Mouse (Mus musculus) midbrain, embryonic 15.5 days (tissue): ENCODE measurements around the gene Cbx8. TPM values are rescaled to one million over a fixed set of nuclear protein-coding genes. Genes with fewer than 3 reads are reported as not detected.

Source experiments
- ATAC-seq: fragments of 200-750 bp; cut with Nextera tagmentation; replicated peaks from 2 replicates; pipeline ENCODE4 v1.8.0; 2017; ENCODE audit warnings: moderate TSS enrichment
- H3K27ac ChIP-seq: fragments of 300-500 bp; sonication (generic); 2 replicates; pipeline ENCODE4 v1.5.1; 2015; ENCODE audit warnings: mild to moderate bottlenecking, inconsistent platforms
- H3K27me3 ChIP-seq: fragments of 300-500 bp; sonication (generic); replicated peaks from 2 replicates; pipeline ENCODE4 v1.6.1; 2015; ENCODE audit warnings: inconsistent platforms
- H3K36me3 ChIP-seq: fragments of 300-500 bp; sonication (generic); replicated peaks from 2 replicates; pipeline ENCODE4 v1.6.1; 2015; ENCODE audit warnings: inconsistent platforms
- H3K4me1 ChIP-seq: fragments of 300-500 bp; sonication (generic); 2 replicates; pipeline ENCODE4 v1.6.1; 2015; ENCODE audit warnings: inconsistent platforms
- H3K4me2 ChIP-seq: fragments of 300-500 bp; sonication (generic); 2 replicates; pipeline ENCODE4 v1.6.1; 2015; ENCODE audit warnings: inconsistent platforms, mild to moderate bottlenecking, moderate library complexity
- H3K4me3 ChIP-seq: fragments of 300-500 bp; sonication (generic); 2 replicates; pipeline ENCODE4 v1.5.1; 2015; ENCODE audit warnings: mild to moderate bottlenecking, inconsistent platforms
- H3K9ac ChIP-seq: fragments of 300-500 bp; sonication (generic); 2 replicates; pipeline ENCODE4 v1.6.1; 2015; ENCODE audit warnings: mild to moderate bottlenecking, inconsistent platforms
- H3K9me3 ChIP-seq: fragments of 300-500 bp; sonication (generic); 2 replicates; pipeline ENCODE4 v1.6.1; 2016; ENCODE audit warnings: inconsistent platforms
- WGBS: fragments of 180-500 bp; shearing (Covaris S2); methylation state at CpG from one replicate; pipeline ENCODE4 v1.1.7; 2015; ENCODE audit warnings: mixed read lengths; 5-methylcytosine and 5-hydroxymethylcytosine counted together
- polyA plus RNA-seq: library from polyadenylated mRNA; unstranded; fragments of >200 nt; fragmentation: Nextera tagmentation; extraction: Ambion mirVana; gene quantifications from 2 replicates; pipeline ENCODE4 v1.2.1, GENCODE M21; 2015

Cbx8 gene
- polyA plus RNA-seq, 1 experiment from 2014 or later, result 9.7 TPM

DNA sequence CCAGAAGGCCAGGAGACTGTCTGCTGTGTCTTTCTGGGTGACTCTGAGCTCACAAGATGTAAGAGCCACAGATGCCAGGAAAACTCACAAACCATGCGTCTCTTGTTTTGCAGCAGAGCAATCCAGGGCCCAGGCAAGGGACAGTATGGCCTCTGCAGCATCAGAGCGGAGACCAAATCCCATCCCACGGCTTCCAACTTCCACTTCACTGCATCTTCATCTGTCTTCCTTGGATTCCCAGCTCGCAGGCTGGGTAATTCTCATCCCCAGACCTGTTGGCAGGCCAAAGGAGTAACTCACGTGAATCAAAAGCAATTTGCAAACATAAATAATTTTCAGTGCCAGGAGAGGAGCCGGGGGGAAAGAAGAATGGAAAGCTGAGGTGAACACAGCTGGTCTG is 32.2 kb upstream of the Cbx8 start:
- 57% methylated on average over 6 of the region's 6 CpGs for WGBS
- Histone ChIP-seq H3K4me1 (peaks cover 2% of the 10 kb centered on the region; the same call in 1 of the 2 replicates), H3K9ac (no peak overlapping the region), H3K27me3 (no peaks in the 10 kb centered on the region), H3K36me3 (no peaks in the 10 kb centered on the region), H3K4me2 (no peak overlapping the region), H3K27ac (no peak overlapping the region), H3K9me3 (no peaks in the 10 kb centered on the region), H3K4me3 (no peak overlapping the region)
- no peak for ATAC-seq

DNA sequence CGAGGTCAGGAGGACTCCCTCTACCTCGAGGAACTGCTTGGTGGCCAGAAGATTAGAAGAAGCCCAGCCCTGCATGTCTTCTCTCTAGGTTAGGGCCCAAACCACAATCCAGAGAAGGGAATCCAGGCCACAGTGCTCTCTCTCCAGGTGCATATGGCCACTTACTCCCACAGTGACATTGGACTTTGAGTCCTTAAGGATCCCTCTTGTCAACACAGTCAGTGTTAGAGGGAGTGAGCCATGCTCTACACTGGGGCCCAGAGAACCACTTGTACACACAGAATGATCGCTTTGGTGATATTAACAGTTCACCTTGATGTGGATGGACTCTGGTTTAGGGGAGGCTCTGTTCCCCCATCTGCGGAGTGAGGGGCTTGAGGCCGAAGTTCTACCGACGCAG is 31.5 kb upstream of the Cbx8 start:
- no peaks in the 10 kb centered on the region for H3K27me3 ChIP-seq
- no peak overlapping the region for H3K4me3 ChIP-seq
- H3K36me3 ChIP-seq, result no peaks in the 10 kb centered on the region
- H3K27ac ChIP-seq, result no peak overlapping the region
- no peak overlapping the region for H3K9ac ChIP-seq
- H3K4me1 ChIP-seq, result peaks cover 2% of the 10 kb centered on the region; the same call in 1 of the 2 replicates
- 85% methylated on average over 7 of the region's 7 CpGs for WGBS
- H3K4me2 ChIP-seq, result no peak overlapping the region
- ATAC-seq, result no peak
- no peaks in the 10 kb centered on the region for H3K9me3 ChIP-seq

DNA sequence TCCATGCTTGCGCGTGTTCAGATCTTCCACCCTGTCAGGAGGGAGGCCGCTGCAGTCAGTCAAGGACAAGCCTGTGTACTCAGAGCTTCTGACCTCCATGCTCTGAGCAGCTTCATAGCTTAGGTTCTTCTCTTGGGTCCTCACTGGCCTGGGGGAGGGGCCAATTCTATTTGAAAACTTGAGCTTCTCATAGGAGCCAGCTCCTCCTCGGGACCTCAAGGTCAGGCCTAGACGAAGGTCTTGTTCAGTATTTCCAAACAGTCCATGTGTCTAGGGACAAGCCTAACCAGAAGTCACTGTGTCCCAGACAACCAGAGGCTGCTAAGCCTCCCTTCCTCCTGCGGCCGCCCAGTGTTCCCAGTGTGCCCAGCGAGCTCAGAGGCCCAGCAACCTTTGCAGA is 26.1 kb upstream of the Cbx8 start:
- Histone ChIP-seq H3K9me3 (no peaks in the 10 kb centered on the region), H3K27ac (no peak overlapping the region), H3K36me3 (no peaks in the 10 kb centered on the region), H3K4me2 (no peak overlapping the region), H3K4me1 (no peaks in the 10 kb centered on the region), H3K9ac (no peak overlapping the region), H3K27me3 (peaks cover 4% of the 10 kb centered on the region; the same call in 1 of the 2 replicates), H3K4me3 (no peak overlapping the region)
- no peak for ATAC-seq
- 72% methylated on average over 8 of the region's 8 CpGs for WGBS

DNA sequence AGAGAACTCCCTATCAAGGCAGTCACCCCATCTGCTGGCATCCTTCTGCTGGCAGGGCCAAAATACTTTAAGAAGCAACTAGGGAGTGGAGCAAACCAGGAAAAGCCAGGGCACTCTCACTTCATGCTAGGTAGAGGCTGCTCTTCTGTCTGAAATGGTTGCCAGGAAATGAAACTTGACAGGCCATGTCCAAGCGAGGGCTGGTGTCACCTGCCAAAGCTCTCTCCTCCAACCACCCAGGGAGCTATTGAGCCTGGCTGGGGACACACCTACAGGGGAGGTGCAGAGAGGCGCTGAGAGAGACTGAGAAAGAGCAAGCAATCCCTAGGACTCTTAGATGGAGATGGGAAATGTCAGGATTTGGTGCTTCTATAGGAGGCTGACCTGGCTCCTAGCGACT is 18.5 kb upstream of the Cbx8 start:
- WGBS, result 11% methylated on average over 3 of the region's 3 CpGs
- Histone ChIP-seq H3K9ac (no peak overlapping the region), H3K4me2 (no peak overlapping the region)

DNA sequence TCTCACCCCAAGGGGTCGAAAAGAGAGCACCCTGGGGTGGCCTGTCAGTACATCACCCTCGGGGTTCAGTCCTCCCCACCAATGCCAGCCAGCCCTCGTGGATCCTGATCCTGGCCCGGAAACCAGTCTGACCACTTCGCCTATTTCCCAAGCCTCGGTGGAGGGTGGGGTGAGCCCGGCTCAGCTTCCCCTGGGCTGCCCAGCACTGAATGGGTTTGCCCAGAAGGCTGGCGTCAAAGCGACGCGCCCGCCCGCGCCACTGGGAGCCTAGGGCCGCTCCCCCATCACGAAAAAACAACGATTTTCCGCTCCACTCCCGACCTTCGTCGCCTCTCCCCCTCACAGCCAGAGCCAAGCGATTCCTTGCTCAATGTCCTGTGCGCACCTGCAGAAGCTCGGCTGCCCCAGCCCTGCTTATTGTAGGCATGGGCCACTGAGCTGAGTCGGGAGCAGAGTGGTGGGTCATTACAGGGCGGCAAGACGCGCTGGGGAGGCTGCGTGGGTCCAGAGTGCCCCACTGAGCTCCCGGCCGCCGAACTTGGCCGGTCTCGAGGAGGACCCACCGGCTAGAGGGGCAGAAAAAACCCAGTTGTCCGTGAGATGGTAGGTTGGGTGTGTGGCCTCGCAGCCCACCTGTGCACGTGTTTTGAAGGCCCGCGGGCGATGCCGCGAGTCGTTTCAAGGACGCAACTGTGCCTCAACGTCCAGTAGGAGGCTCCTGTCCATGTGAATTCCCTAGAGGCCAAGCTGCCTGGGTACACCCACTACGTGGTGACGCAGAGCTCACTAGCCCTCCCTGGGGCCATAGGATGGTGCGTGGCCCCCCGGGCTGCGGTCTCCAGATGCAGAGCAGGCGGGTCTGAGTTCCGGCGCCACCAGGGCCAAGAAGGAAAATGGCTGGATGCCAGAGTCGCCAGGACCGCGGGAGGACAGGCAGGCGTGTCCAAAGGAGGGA is 17.5 kb upstream of the Cbx8 start:
- peak overlapping the region; percentile 11; the same call in 1 of the 2 replicates for H3K9ac ChIP-seq
- no peak overlapping the region for H3K27ac ChIP-seq
- no peaks in the 10 kb centered on the region for H3K36me3 ChIP-seq
- no peaks in the 10 kb centered on the region for H3K9me3 ChIP-seq
- peak overlapping the region; percentile 7; the same call in 1 of the 2 replicates for H3K4me3 ChIP-seq
- H3K4me1 ChIP-seq, result peaks cover 47% of the 10 kb centered on the region
- WGBS, result 3% methylated on average over 58 of the region's 58 CpGs
- no peak for ATAC-seq
- peaks cover 33% of the 10 kb centered on the region for H3K27me3 ChIP-seq
- H3K4me2 ChIP-seq, result peak overlapping the region; percentile 89

More for the DNA sequence above, 18.5 kb upstream of the Cbx8 start:
- no peak overlapping the region for H3K4me3 ChIP-seq
- H3K9me3 ChIP-seq, result no peaks in the 10 kb centered on the region
- no peak overlapping the region for H3K27ac ChIP-seq
- ATAC-seq, result no peak
- peaks cover 33% of the 10 kb centered on the region for H3K27me3 ChIP-seq
- peaks cover 42% of the 10 kb centered on the region for H3K4me1 ChIP-seq
- no peaks in the 10 kb centered on the region for H3K36me3 ChIP-seq

DNA sequence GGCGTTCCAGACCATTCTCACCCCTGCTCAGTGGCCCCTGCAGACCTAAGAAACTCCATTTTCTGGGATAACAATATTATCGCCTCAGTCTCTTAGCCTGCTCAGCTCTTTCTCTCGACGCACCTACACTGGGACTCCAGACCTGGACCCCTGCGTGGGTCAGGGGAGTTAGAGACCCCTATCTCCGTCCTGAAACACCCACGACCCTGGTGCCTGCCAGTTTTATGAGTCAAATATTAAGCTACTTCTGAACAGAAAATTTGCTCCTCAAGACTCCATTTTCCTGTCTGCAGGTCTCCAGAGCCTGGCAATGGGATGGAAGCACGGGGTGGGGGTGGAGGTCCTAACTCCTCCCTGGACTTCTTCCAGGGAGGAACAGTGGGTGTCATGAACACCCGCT is 16.5 kb upstream of the Cbx8 start:
- 4% methylated on average over 9 of the region's 9 CpGs for WGBS

DNA sequence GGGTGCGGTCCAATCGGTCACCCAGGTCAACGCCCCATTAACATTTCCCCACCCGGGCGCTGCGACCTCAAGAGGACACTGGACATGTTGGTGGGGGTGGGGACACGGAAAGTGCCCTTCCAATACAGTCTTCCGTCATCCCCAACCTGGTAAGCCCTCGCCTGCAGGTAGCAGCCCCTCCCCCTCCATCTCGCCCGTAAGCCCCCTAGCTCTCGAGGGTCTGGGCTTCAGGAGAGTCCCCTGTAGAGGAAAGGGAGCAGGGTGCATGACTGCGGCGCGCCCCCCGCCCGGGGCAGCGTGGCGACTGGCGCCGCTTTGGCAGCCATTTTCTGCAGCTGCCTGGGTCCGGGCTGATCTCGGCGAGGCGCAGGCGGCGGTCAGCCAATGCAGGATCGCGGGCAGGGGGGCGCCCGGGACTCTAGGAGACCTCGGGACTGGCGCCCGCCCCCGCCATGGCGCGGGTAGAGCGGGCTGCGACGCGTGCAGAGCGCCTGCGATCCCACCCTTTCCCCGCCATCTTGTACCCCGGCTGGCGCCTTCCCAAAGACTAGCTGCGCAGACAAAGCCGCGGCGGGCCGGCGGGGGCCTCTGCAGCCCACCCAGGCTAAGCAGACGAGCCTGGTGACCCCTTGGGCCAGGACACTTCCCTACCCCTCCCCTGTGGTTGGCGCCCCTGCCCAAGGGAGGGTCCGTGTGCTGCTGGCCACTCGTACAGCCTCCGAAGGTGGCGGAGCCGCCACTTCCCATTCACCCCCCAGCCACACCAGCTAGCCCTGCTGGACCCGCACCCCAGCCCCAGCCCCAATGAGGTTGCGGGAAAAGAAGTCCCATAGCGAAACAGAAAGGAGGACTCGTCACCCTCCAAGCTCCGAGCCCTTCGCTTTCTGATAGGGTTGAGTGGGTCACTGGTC is 15.8 kb upstream of the Cbx8 start:
- Histone ChIP-seq H3K9ac (peak overlapping the region; percentile 80), H3K4me2 (peak overlapping the region; percentile 89), H3K27me3 (peaks cover 32% of the 10 kb centered on the region), H3K4me3 (peak overlapping the region; percentile 49), H3K36me3 (no peaks in the 10 kb centered on the region), H3K9me3 (no peaks in the 10 kb centered on the region), H3K27ac (peak overlapping the region; percentile 92), H3K4me1 (peaks cover 60% of the 10 kb centered on the region)
- ATAC-seq, result 0 out of 2 replicates have a peak, but pooled peaks have one; percentile 9
- under 1% methylated on average over 63 of the region's 65 CpGs for WGBS

More for the DNA sequence above, 16.5 kb upstream of the Cbx8 start:
- peaks cover 56% of the 10 kb centered on the region for H3K4me1 ChIP-seq
- H3K36me3 ChIP-seq, result no peaks in the 10 kb centered on the region
- peak overlapping the region; percentile 80 for H3K9ac ChIP-seq
- H3K27ac ChIP-seq, result peak overlapping the region; percentile 92
- H3K9me3 ChIP-seq, result no peaks in the 10 kb centered on the region
- H3K4me3 ChIP-seq, result peak overlapping the region; percentile 49
- peaks cover 30% of the 10 kb centered on the region for H3K27me3 ChIP-seq
- ATAC-seq, result no peak
- peak overlapping the region; percentile 89 for H3K4me2 ChIP-seq

DNA sequence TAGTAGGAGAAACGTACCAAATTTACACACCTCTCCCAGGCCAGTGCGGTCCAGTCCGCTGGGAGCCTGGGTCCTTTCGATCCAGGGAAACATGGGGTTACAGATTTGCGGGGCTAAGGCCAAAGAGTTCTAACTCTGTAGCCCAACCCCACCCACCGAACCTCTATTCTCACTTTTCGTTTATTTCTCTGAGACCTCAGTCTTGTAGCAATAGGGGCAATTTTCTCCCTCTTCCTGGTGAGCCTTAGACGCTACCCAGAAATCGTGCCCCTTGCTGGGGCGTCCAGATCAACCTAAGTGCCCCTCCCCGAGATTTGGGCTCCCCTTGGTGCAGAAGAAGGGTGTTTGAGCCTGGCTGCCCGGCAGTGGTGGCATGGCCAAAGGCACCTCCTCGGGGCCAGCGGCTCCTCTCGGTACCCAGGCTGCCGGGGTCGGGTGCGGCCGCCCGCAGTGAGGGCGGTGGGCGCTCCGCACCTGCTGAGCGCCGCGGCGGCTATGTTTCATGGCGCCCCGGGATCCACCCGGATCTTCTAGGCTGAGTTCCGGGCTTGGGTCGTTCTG is 14.9 kb upstream of the Cbx8 start:
- Histone ChIP-seq H3K27ac (peak overlapping the region; percentile 93), H3K4me1 (peaks cover 60% of the 10 kb centered on the region), H3K9me3 (no peaks in the 10 kb centered on the region)

DNA sequence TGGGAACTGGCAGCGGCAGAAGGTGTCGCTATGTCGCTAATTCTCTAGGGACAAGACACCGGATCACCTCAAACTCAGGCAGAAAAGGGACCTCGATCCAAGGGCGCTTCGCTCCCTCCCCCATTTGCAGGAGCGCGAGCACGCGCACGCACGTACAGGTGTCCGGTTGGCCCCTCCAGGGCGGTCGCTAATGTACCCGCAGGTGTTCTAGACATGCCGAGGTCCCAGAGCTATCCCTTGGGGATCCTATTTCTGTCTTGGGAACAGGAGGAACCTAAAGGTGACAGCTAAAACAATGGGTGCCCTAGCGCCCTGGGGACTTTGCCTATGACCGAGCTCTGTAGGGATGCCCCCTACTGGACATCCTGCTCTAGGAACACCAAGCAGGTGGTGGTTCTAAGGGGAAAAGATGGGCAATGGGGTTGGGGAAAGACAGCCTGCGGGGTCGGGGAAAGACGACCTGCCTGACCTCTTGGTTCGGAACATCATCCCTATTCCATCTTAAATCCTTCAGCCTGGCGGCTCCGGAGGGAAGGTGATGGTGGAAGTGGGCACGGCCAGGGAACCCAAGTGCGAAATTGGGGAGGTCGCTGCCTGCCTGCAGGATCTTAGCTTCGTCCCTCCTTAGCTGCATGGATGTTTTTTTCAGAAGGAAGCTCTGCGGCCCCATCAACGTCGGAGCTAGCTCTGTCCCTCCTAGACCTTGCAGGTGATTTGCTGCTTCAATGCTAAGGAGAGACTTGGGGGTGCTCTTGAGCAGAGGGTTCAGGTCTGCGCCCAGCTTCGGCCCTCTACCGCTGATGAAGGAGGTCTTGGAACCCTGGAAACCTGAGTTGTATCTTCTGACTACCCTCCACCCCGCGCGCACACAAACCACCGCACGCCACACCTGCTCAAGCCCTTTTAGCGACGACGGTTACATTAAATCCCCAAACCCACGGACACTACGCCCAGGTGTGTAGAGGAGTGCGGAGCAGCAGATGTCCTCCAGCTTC is 13.9 kb upstream of the Cbx8 start:
- Histone ChIP-seq H3K4me1 (peaks cover 60% of the 10 kb centered on the region), H3K9ac (peak overlapping the region; percentile 43), H3K27me3 (peaks cover 41% of the 10 kb centered on the region), H3K27ac (peak overlapping the region; percentile 93), H3K9me3 (no peaks in the 10 kb centered on the region), H3K36me3 (no peaks in the 10 kb centered on the region), H3K4me2 (peak overlapping the region; percentile 89), H3K4me3 (peak overlapping the region; percentile 37)
- 2% methylated on average over 47 of the region's 47 CpGs for WGBS
- ATAC-seq, result no peak

More for the DNA sequence above, 14.9 kb upstream of the Cbx8 start:
- no peak for ATAC-seq
- no peaks in the 10 kb centered on the region for H3K36me3 ChIP-seq
- under 1% methylated on average over 32 of the region's 32 CpGs for WGBS
- peak overlapping the region; percentile 80 for H3K9ac ChIP-seq
- peak overlapping the region; percentile 89 for H3K4me2 ChIP-seq
- peaks cover 41% of the 10 kb centered on the region for H3K27me3 ChIP-seq
- H3K4me3 ChIP-seq, result peak overlapping the region; percentile 49

DNA sequence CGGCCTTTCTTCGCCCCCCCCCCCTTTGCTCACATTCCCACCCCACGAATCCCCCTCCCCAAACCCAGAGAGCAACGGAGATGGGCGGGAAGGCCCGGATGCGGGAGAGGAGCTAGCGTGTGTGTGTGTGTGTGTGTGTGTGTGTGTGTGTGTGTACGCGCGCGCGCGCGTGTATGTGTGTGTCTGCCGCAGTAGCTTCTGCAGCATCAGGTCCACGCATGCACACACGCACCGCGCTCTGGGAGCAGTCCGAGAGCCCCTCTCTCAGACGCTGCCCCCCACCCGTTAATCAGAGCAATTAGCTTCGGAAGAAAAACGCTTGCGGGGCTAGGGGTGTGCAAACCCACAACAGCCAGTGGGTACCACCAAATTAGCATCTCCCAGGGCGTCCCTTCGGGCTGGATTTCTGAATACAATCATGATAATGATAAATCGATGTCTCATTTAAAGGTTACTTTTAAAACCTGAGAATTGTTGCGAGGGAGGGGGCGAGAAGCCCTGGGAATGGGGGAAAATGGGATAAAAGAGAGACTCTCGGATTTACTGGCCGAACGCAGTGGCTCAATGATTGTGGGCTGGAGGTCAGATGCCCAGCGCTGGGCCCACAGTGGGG is 13.1 kb upstream of the Cbx8 start:
- WGBS, result under 1% methylated on average over 32 of the region's 35 CpGs
- Histone ChIP-seq H3K9me3 (no peaks in the 10 kb centered on the region), H3K9ac (peak overlapping the region; percentile 43), H3K4me2 (peak overlapping the region; percentile 89), H3K27ac (peak overlapping the region; percentile 93), H3K27me3 (peaks cover 41% of the 10 kb centered on the region), H3K4me1 (peaks cover 58% of the 10 kb centered on the region), H3K36me3 (no peaks in the 10 kb centered on the region), H3K4me3 (peak overlapping the region; percentile 37)
- ATAC-seq, result peak; percentile 69
